Mouse (Mus musculus) erythroblast, embryonic 14.5 days (primary cell): ENCODE data around the gene Cacna1a.

Source experiments
- GATA1 ChIP-seq: IDR thresholded peaks from 2 replicates; pipeline ENCODE4 v1.6.1; 2012; ENCODE audit warnings: low read length, inconsistent platforms, mixed read lengths
- TAL1 ChIP-seq: IDR thresholded peaks from 3 replicates; pipeline ENCODE4 v1.6.1; 2012; ENCODE audit warnings: low read length, inconsistent platforms, mixed read lengths

- TF ChIP-seq GATA1, result no peak
- TF ChIP-seq TAL1, result no peak
These were observed 71.0 kb downstream of the Cacna1a start for GRCm38 (mm10) chr8:84459276-84459675.
